Mouse (Mus musculus): ENCODE data around the gene Obox6.

DNA sequence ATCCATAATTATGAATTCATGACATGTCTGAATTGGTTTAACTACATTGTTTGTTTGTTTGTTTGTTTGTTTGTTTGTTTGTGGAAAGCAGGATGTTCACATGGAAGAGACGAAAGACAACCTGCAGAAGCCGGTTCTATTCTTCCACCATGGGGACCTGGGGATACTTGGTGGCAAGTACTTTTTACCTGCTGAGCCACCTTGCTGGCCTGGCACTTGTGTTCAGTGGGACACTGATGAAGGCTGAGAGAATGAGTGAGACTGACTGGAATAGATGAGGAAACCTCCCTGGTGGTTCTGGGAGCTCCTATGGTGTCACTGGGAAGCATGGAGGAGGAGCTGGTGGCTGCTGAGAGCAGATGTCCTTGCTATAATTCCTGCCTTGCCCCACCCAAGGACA is 42.8 kb upstream of the Obox6 start, which contains the start of gene Crxos:
- TF ChIP-seq POLR2A (IDR thresholded peaks at IDR 0.05; ENCODE audit: borderline replicate concordance, extremely low read depth, low read depth, low read length) (no peak), CTCF (IDR thresholded peaks at IDR 0.05; ENCODE audit: insufficient read depth, low read length) (no peak)

Measured in lung, adult 2 months (tissue).